Mouse (Mus musculus) neural tube, embryonic 11.5 days (tissue): Measurements from ENCODE around the gene Rnf128. TPM values are rescaled to one million over a fixed set of nuclear protein-coding genes. Genes with fewer than 3 reads are reported as not detected.

Experiments
- ATAC-seq: fragments of 200-750 bp; cut with Nextera tagmentation; 2 replicates; pipeline ENCODE4 v1.8.0; 2017; ENCODE audit warnings: moderate number of reproducible peaks, mild to moderate bottlenecking, moderate TSS enrichment, moderate library complexity; ENCODE audit not compliant: insufficient read depth, low FRiP score, low TSS enrichment
- DNase-seq: peaks from one replicate; pipeline ENCODE4 v3.0.0-alpha.2; 2015; ENCODE audit warnings: low spot score
- H3K27ac ChIP-seq: fragments of 300-500 bp; sonication (generic); 2 replicates; pipeline ENCODE4 v1.5.1; 2014; ENCODE audit warnings: low read depth, mild to moderate bottlenecking, low read length
- H3K27me3 ChIP-seq: fragments of 300-500 bp; sonication (generic); 2 replicates; pipeline ENCODE4 v1.6.1; 2014; ENCODE audit warnings: mild to moderate bottlenecking, low read length, mixed read lengths; ENCODE audit not compliant: control insufficient read depth, insufficient read depth
- H3K36me3 ChIP-seq: fragments of 300-500 bp; sonication (generic); 2 replicates; pipeline ENCODE4 v1.6.1; 2014; ENCODE audit warnings: mild to moderate bottlenecking, low read length, moderate library complexity, mixed read lengths; ENCODE audit not compliant: control insufficient read depth, insufficient read depth
- H3K4me1 ChIP-seq: fragments of 300-500 bp; sonication (generic); 2 replicates; pipeline ENCODE4 v1.6.1; 2014; ENCODE audit warnings: low read length, mixed read lengths; ENCODE audit not compliant: control insufficient read depth, insufficient read depth
- H3K4me2 ChIP-seq: fragments of 300-500 bp; sonication (generic); 2 replicates; pipeline ENCODE4 v1.6.1; 2014; ENCODE audit warnings: low read depth, mild to moderate bottlenecking, moderate library complexity
- H3K4me3 ChIP-seq: fragments of 300-500 bp; sonication (generic); 2 replicates; pipeline ENCODE4 v1.5.1; 2014; ENCODE audit warnings: low read depth, low read length
- H3K9ac ChIP-seq: fragments of 300-500 bp; sonication (generic); 2 replicates; pipeline ENCODE4 v1.6.1; 2014; ENCODE audit warnings: mild to moderate bottlenecking, low read length
- H3K9me3 ChIP-seq: fragments of 300-500 bp; sonication (generic); 2 replicates; pipeline ENCODE4 v1.6.1; 2016; ENCODE audit warnings: low read length; ENCODE audit not compliant: control insufficient read depth
- WGBS: fragments of 180-500 bp; shearing (Covaris S2); extraction: QIAGEN DNeasy Blood & Tissue Kit; methylation state at CpG from one replicate; pipeline ENCODE4 v1.1.7; 2014; 5-methylcytosine and 5-hydroxymethylcytosine counted together
- polyA plus RNA-seq: library from polyadenylated mRNA; unstranded; fragments of >200 nt; fragmentation: Nextera tagmentation; extraction: Ambion mirVana; gene quantifications from 2 replicates; pipeline ENCODE4 v1.2.1, GENCODE M21; 2014

The Rnf128 gene
- polyA plus RNA-seq, result 1.9 and 2.7 TPM in 2 replicates

DNA sequence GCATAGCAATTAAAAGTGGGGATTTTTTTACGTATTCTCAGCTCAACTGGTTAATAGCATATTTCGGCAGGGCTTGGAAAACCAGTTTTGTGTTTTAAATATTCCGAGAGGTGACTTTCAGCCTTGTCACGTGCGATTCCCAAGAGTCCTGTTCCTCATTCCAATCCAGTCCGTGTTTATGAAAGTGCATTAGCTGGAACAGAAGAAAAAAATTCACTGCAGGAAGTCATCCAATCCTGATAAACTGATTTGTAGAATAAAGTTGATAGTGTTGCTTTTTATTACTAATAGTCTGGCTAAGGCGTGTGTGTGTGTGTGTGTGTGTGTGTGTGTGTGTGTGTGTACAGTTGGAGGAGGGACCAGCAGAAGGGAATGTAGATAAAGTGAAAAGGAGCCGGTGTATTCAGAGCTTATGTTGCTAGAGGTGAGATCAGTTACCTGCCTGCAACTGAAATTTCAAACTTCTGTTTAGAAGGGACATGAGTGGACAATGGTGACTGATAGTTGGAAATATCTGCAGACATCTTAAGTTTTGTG is at the start of gene Rnf128:
Gene Rnf128 (plus strand): TSS at position 392 of the 537 bp plus-strand sequence.
- Histone ChIP-seq H3K4me2 (no peak within 1 kb of the TSS), H3K9me3 (no peaks in the 10 kb centered on the region), H3K9ac (no peak within 1 kb of the TSS), H3K4me1 (no peaks in the 10 kb centered on the region), H3K4me3 (no peak within 1 kb of the TSS), H3K27ac (no peak within 1 kb of the TSS), H3K27me3 (no peaks in the 10 kb centered on the region), H3K36me3 (no peaks in the 10 kb centered on the region)
- ATAC-seq, result no peak
- WGBS, result 80% methylated on average over 8 of the region's 8 CpGs
- DNase-seq, result no peak

DNA sequence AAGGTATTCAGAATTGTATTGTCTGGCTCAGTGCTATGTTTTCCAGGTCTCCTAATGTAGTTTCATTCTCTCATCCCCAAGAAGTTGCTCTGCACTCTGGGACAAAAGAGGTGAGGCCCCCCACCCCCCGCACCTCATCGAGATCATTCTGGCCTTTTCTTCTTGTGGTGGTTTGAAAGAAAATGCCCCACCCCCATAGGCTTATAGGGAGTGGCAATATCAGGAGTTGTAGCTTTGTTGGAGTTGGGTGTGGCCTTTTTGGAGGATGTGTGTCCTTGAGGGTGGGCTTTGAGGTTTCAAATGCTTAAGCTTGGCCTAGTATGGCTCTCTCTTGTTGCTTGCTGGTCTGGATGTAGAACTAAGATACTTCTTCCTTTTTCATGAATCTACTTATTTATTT is 47.0 kb upstream of the Rnf128 start:
- Histone ChIP-seq H3K4me1 (no peaks in the 10 kb centered on the region), H3K9ac (no peak overlapping the region), H3K27ac (no peak overlapping the region), H3K4me2 (no peak overlapping the region), H3K36me3 (no peaks in the 10 kb centered on the region), H3K27me3 (no peaks in the 10 kb centered on the region), H3K4me3 (no peak overlapping the region), H3K9me3 (no peaks in the 10 kb centered on the region)
- WGBS, result 80% methylated on average over 2 of the region's 2 CpGs
- ATAC-seq (no peak), DNase-seq (no peak)

DNA sequence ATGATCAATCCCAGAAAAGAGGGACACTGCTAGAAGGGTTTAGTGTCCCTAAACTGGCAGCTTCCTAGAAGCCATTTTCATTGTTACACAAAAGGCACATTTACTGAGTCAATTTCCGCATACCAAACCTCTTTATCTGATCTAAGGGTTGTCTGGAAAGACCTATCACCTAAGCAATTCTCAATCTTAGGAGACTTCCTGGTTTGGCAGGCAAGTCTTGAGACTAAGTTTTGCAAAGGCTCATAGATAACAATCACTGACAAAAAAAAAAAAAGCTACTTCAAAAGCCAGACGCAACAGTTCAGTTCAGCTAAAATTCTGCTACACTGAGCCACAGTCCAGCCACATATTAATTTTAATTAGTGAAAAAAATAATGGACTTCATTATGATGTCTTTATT is 43.9 kb upstream of the Rnf128 start:
- Histone ChIP-seq H3K9ac (no peak overlapping the region), H3K36me3 (no peaks in the 10 kb centered on the region), H3K4me2 (no peak overlapping the region), H3K9me3 (no peaks in the 10 kb centered on the region), H3K4me1 (no peaks in the 10 kb centered on the region), H3K27me3 (no peaks in the 10 kb centered on the region), H3K4me3 (no peak overlapping the region), H3K27ac (no peak overlapping the region)
- 81% methylated on average over 2 of the region's 2 CpGs for WGBS
- no peak for DNase-seq
- no peak for ATAC-seq

DNA sequence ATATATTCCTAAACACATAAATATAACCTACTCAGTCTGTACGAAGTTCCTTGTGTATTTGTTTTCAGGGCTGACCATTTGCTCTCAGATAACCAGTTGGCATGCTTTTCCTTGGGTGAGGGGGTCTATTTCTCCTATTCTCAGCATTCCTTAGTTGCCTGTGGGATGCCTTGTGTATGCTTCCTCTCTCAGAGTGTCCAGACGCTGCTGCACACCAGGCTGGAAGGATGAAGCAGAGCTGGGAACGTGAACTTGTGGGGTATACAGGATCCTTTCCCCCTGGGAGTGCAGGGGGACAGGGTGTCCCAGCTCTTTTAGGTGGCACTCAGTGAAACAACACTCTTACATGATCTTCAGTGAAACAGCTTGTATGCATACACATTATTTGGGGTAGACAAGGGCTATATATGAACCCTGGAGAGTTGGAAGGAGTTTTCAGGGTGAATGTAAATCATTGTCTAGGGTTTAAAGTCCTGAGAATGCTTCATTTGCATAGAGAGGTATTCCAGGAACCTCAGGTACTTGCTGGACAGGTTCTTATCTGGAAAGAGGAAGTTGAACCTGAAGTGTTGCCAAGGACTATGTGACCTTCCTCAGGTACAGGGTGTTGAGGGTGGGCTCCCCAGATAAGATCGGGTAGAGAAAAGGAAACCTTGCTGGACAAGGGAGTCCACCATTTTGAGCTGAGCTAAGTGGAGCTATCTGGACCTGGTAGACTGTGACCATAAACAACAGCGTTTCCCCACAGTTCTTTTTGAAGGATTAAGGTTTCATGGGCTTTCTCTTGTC is 38.6 kb upstream of the Rnf128 start:
- DNase-seq (no peak), ATAC-seq (no peak)
- Histone ChIP-seq H3K27ac (no peak overlapping the region), H3K4me3 (no peak overlapping the region), H3K36me3 (no peaks in the 10 kb centered on the region), H3K4me1 (no peaks in the 10 kb centered on the region), H3K9ac (no peak overlapping the region), H3K9me3 (no peaks in the 10 kb centered on the region), H3K4me2 (no peak overlapping the region), H3K27me3 (no peaks in the 10 kb centered on the region)
- WGBS, result 60% methylated on average over 5 of the region's 5 CpGs

DNA sequence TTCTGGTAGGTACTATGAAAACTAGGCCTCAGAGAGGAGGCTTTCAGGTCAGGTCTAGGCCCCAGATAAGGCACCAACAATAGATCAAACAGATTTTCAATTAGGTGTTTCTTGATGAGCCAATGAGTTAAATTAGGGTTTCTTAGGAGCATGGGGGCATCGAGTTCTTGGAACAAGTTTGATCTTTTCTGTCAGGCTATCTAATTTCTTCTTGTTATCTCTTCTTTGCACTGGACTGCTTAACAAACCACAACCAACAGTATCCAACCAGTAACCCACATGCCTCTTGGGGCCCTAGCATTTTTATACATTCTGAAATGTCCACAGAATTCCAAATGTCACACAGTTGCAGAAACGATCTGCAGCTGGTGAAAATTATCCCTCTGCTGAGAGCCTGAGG is 37.4 kb upstream of the Rnf128 start:
- Histone ChIP-seq H3K36me3 (no peaks in the 10 kb centered on the region), H3K9ac (no peak overlapping the region), H3K4me2 (no peak overlapping the region), H3K27ac (no peak overlapping the region), H3K27me3 (no peaks in the 10 kb centered on the region), H3K9me3 (no peaks in the 10 kb centered on the region), H3K4me1 (no peaks in the 10 kb centered on the region), H3K4me3 (no peak overlapping the region)
- 88% methylated on average over 2 of the region's 2 CpGs for WGBS
- no peak for ATAC-seq
- DNase-seq, result no peak

GRCm38 (mm10) chrX:139526984-139527383 is 36.1 kb upstream of the Rnf128 start:
- H3K4me3 ChIP-seq, result no peak overlapping the region
- ATAC-seq (no peak), DNase-seq (no peak)
- no peak overlapping the region for H3K9ac ChIP-seq
- H3K27ac ChIP-seq, result no peak overlapping the region
- no peaks in the 10 kb centered on the region for H3K27me3 ChIP-seq
- no peaks in the 10 kb centered on the region for H3K9me3 ChIP-seq
- WGBS, result 88% methylated on average over 4 of the region's 4 CpGs
- no peaks in the 10 kb centered on the region for H3K36me3 ChIP-seq
- no peaks in the 10 kb centered on the region for H3K4me1 ChIP-seq
- H3K4me2 ChIP-seq, result no peak overlapping the region

GRCm38 (mm10) chrX:139529678-139530077 is 33.4 kb upstream of the Rnf128 start:
- ATAC-seq (no peak), DNase-seq (no peak)
- Histone ChIP-seq H3K27me3 (0 out of 2 replicates have a peak, but pooled peaks cover 2% of the 10 kb centered on the region), H3K4me1 (no peaks in the 10 kb centered on the region), H3K36me3 (no peaks in the 10 kb centered on the region), H3K9me3 (no peaks in the 10 kb centered on the region), H3K4me3 (no peak overlapping the region), H3K4me2 (no peak overlapping the region), H3K27ac (no peak overlapping the region), H3K9ac (no peak overlapping the region)

DNA sequence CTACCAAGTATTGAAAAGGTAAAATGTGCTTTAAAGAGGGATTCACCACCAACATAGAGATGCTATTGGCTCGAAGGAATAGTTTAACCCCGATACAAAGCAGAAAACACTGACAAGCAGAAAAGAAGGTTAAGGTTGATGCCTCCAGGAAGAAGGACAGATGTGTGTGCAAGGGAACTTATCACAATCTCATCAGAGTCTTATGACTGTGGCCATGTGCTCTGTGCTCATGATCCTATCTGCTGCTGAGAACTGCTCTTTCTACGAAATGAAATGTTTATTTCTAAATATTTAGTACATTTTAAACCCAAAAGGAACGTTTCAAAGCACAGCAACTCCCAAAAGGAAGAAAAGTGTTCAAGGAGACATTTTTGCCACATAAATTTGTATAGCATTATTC is 30.8 kb upstream of the Rnf128 start:
- Histone ChIP-seq H3K4me2 (no peak overlapping the region), H3K27ac (no peak overlapping the region), H3K4me3 (no peak overlapping the region), H3K27me3 (0 out of 2 replicates have a peak, but pooled peaks cover 2% of the 10 kb centered on the region), H3K9me3 (no peaks in the 10 kb centered on the region), H3K36me3 (no peaks in the 10 kb centered on the region), H3K4me1 (no peaks in the 10 kb centered on the region), H3K9ac (no peak overlapping the region)
- ATAC-seq (no peak), DNase-seq (no peak)
- WGBS, result 83% methylated on average over 4 of the region's 4 CpGs
